Mouse (Mus musculus) cerebellum, postnatal 10 days (tissue): Measurements from ENCODE around the gene 4930432K21Rik.

Experiments
- DNase-seq, 2 experiments: peaks; one replicate each; pipeline ENCODE4 v3.0.0; 2021; ENCODE audit warnings: mixed read lengths in 2 of 2

Gene 4930432K21Rik

GRCm38 (mm10) chr8:84147769-84148530, at the start of gene 4930432K21Rik, which contains the start of gene Cc2d1a:
4930432K21Rik (plus strand) TSS chr8:84148025.
Cc2d1a (minus strand) TSS chr8:84147936.
- DNase-seq, result peak; percentile 94 to 97

DNA sequence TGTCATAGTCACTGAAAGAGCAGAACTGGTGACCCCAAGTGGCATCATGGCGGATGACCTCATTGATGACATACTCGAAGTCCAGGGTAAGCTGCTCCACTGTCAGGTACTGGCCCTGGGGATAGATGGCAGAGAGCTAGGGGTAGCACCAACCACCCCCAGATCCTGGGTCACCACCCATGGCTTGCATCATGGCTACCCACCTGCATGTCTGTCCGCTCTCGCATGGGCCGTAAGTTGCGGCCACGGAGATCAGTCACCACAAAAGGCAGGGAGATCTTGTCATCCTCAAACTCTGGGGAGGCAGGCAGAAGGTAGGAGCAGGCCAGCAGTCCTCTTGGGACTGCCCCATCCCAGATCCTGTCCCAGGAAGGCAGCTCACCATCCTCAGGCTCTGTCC, 49.4 kb upstream of the 4930432K21Rik start:
- no peak for DNase-seq

DNA sequence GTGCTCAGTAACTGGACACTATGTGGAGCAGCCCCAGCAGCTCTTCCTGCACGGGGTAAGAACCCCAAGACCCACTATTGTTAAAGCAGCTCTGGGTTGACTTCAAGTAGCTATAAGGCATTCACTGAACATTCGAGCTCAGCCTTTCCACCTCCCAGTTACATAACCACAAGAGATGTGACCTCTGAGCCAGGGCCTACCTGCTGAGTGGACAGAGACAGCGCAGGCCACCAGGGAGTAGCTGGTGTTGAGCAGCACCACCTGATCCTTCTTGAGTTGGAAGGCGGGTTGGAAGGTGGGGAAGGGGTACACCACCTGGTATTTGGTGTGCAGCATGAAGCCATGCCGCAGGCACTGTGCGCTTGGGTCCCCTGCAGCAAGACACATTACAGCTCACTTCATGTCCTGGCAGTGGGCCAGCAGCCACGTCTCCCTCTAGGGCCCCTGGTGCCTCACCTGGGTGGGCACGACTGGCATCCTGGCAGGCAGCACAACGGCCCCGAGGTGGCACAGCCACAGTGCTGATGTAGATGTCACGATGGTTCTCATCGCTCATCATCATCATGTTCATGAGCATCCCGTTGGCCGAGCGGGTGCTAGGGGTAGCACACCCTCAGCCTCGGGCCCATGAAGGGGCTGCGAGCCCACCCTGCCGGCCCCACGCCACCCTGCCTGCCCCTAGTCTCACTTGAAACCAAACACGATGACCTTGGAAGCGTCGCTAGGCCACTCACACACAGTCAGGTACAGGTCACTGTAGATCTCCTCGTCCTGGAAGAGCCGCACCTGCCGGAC, 46.2 kb upstream of the 4930432K21Rik start:
- DNase-seq, result no peak

DNA sequence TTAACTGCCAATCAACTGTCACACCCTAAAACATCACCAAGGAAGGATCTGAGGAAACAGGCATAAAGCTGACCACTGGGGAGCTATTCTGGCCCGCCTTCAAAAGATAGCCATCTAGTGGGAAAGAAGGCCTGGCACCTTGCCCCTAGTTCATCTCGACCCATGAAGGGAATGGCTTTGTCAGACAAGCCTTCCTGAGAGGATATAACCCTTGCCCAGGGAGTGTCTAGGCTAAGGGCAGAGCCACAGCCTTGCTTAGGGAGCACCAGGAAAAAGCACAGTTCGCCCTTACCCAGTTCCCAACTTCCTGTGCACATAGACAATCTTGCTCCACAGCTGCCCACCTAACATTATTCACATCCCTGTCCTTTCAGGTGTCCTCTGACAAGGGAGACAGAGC, 44.2 kb upstream of the 4930432K21Rik start:
- peak; percentile 80 to 82 for DNase-seq

GRCm38 (mm10) chr8:84104221-84104620, 43.6 kb upstream of the 4930432K21Rik start:
- DNase-seq, result peak; percentile 84 to 90

GRCm38 (mm10) chr8:84104697-84105609, 42.9 kb upstream of the 4930432K21Rik start, which contains the start of gene Dcaf15:
Dcaf15 (minus strand) TSS chr8:84104768.
- peak; percentile 100 for DNase-seq

- DNase-seq, result no peak
Observed at GRCm38 (mm10) chr8:84105676-84106075, 42.1 kb upstream of the 4930432K21Rik start.

GRCm38 (mm10) chr8:84106216-84107040, 41.4 kb upstream of the 4930432K21Rik start:
- no peak for DNase-seq

DNA sequence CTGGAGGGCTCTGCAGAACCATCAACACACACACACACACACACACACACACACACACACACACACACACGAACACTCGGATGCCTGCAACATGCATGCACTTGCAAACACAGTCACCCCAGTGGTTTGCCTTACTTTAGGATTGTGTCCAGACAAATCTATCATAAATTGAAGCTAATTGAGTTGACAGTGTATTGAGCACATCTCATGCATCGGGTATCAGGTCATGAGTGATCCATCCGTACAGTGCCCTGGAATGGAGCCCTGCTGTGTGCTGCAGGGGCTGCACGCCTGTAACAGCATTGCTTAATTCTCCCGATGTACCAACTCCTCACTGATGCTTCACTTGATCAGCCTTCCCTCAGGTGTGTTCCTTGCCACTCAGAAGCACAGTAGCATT, 32.2 kb upstream of the 4930432K21Rik start:
- DNase-seq, result no peak

DNA sequence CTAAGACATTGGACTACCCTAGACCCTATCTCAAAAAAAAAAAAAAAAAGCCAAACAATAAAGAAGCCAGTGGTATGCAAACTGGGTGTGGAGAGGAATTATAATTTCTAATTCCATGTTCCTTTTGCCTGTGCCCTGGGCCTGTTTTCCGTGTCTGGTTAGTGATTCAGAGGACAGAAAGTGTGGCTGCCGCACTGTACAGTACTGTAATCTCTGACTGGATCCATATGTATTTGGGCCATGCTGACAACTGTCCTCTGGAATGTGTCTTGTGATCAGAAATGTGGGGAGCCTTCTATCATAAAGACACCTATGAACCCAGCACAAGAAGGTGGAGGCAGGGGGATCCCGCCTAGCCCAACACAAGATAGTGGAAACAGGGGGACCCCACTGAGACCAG, 25.7 kb upstream of the 4930432K21Rik start:
- no peak for DNase-seq

- no peak for DNase-seq
Observed at GRCm38 (mm10) chr8:84125656-84126055, 22.2 kb upstream of the 4930432K21Rik start, which contains the start of gene Podnl1. Podnl1 (plus strand) TSS chr8:84125989.

GRCm38 (mm10) chr8:84126742-84127141, 21.1 kb upstream of the 4930432K21Rik start:
- no peak for DNase-seq

- no peak for DNase-seq
Observed at GRCm38 (mm10) chr8:84127202-84127901, 20.5 kb upstream of the 4930432K21Rik start.

- DNase-seq, result no peak
Observed at GRCm38 (mm10) chr8:84128277-84128676, 19.5 kb upstream of the 4930432K21Rik start.

DNA sequence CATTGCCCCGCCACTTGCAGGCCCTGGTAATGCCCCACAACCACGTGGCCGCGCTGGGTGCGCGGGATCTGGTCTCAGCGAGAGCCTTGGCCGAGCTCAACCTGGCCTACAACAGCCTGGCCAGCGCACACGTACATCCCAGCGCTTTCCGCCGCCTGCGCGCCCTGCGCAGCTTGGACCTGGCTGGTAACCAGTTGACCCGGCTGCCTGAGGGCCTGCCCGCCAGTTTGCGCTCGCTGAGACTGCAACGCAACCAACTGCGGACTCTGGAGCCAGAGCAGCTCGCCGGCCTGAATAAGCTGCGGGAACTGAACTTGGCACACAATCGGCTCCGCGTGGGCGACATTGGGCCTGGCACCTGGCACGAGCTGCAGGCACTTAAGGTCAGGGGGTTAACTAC, 17.0 kb upstream of the 4930432K21Rik start:
- peak; percentile 79 to 84 for DNase-seq

- no peak for DNase-seq
Observed at GRCm38 (mm10) chr8:84132225-84132624, 15.6 kb upstream of the 4930432K21Rik start.

DNA sequence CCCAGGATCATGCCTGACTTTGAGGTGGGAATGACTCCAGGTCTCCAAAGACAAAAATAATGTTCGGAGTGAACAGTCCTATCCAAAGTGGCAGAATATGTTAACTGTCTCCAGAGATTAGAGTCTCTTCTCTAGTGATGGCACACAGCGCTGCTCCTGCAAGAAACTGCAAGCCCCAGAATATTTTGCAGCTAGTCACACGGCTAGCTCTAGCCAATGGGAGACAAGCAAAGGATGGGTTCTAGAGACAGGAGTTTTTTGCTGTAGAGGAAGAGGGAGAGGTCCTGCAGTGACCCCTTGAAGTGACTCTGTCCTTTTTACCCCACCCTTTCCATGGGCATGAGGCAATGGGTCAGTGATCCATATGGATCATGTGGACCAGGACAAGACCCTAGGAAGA, 10.0 kb upstream of the 4930432K21Rik start:
- DNase-seq, result no peak

GRCm38 (mm10) chr8:84140838-84141237, 7.0 kb upstream of the 4930432K21Rik start:
- no peak for DNase-seq

DNA sequence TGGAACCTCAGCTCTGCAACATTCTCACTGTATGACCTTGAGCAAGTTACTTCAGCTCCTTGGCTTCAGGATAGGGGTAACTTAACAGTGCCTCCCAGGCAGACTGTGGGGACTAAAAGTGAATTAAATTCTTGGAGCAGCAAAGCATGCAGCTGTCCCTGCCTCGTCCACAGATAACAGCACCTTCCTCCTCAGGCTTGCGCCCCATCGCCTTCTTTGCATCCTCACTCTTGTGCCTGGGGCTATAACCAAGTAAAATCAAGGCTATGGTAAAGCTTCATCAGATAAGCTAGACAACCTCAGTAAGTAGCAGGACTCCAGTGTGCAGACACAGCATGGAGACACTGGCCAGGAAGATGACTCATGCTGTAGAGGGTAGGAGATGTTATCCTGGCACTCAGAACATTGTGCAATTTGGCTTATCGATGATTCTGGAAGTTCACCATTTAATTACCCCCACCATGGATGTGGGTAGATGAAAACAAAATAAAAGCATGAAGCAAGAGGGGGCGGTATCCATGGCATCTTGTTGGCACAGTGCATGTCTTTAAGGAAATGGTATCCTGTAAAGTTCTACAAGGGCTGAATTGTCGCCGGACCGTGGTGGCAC, 3.1 kb upstream of the 4930432K21Rik start:
- no peak for DNase-seq

GRCm38 (mm10) chr8:84147324-84147766, 480 bp upstream of the 4930432K21Rik start:
- DNase-seq, result peak; percentile 66 to 67

DNA sequence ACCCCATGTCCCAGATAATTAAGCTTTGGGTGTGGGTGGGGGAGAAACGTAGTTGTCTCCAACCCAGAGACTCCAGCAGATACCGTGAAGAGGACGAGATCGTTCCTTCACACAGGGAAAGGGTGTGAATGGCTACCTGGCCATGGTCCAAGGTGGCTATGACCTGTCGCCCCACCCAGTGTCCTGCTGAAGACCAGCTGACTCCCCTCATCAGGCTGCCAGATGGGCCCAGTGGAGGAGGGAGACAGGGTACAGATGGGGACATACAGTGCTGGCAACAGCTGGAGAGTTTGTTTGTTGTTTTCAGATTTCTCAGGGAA, 666 bp downstream of the 4930432K21Rik start:
- peak; percentile 55 to 56 for DNase-seq
